Mouse (Mus musculus) C2C12 (cell line): ENCODE measurements at regions not wholly inside any gene's neighbourhood (a gene's known extent, or its start where the extent isn't known, plus 50 kb on each side); places are given as distances from the start of the nearest gene placed in this dataset.

Experiments
- H3K27me3 ChIP-seq: one replicate; pipeline ENCODE4 v1.6.1; 2011; ENCODE audit not compliant: control insufficient read depth, insufficient read depth, insufficient read length
- H3K36me3 ChIP-seq: one replicate; pipeline ENCODE4 v1.6.1; 2011; ENCODE audit not compliant: control insufficient read depth, insufficient read depth
- H3K4me3 ChIP-seq: one replicate; pipeline ENCODE4 v1.5.1; 2011; ENCODE audit warnings: mild to moderate bottlenecking, control low read depth; ENCODE audit not compliant: poor library complexity, insufficient read depth, severe bottlenecking
- H3K79me2 ChIP-seq: one replicate; pipeline ENCODE4 v1.6.1; 2011; ENCODE audit not compliant: control insufficient read depth, insufficient read depth
- H3K79me3 ChIP-seq: one replicate; pipeline ENCODE4 v1.6.1; 2011; ENCODE audit warnings: low read depth, control low read depth
- H3ac ChIP-seq: one replicate; pipeline ENCODE3; 2011; ENCODE audit warnings: low read depth; ENCODE audit not compliant: control insufficient read depth, insufficient read length
- CEBPB ChIP-seq: IDR thresholded peaks from one replicate; pipeline ENCODE4 v1.6.1; 2011; ENCODE audit warnings: low read depth, mild to moderate bottlenecking, control low read depth, moderate library complexity
- CTCF ChIP-seq: IDR thresholded peaks from one replicate; pipeline ENCODE4 v1.5.1; 2011; ENCODE audit not compliant: control insufficient read depth, insufficient read depth, insufficient read length
- FOSL1 ChIP-seq: IDR thresholded peaks from one replicate; pipeline ENCODE4 v1.8.0; 2011; ENCODE audit warnings: mild to moderate bottlenecking, low read length; ENCODE audit not compliant: poor library complexity, insufficient read depth, severe bottlenecking
- MAX ChIP-seq: IDR thresholded peaks from one replicate; pipeline ENCODE4 v1.6.1; 2011; ENCODE audit warnings: mild to moderate bottlenecking, control low read depth
- MYOD1 ChIP-seq: IDR thresholded peaks from one replicate; pipeline ENCODE4 v1.6.1; 2011; ENCODE audit warnings: low read depth; ENCODE audit not compliant: control insufficient read depth, insufficient read length
- MYOG ChIP-seq: IDR thresholded peaks from one replicate; pipeline ENCODE4 v1.6.1; 2011; ENCODE audit not compliant: control insufficient read depth, insufficient read length; ENCODE audit errors: extremely low read depth
- USF1 ChIP-seq: IDR thresholded peaks from one replicate; pipeline ENCODE4 v1.6.1; 2011; ENCODE audit warnings: low read depth, mild to moderate bottlenecking, control low read depth, moderate library complexity

DNA sequence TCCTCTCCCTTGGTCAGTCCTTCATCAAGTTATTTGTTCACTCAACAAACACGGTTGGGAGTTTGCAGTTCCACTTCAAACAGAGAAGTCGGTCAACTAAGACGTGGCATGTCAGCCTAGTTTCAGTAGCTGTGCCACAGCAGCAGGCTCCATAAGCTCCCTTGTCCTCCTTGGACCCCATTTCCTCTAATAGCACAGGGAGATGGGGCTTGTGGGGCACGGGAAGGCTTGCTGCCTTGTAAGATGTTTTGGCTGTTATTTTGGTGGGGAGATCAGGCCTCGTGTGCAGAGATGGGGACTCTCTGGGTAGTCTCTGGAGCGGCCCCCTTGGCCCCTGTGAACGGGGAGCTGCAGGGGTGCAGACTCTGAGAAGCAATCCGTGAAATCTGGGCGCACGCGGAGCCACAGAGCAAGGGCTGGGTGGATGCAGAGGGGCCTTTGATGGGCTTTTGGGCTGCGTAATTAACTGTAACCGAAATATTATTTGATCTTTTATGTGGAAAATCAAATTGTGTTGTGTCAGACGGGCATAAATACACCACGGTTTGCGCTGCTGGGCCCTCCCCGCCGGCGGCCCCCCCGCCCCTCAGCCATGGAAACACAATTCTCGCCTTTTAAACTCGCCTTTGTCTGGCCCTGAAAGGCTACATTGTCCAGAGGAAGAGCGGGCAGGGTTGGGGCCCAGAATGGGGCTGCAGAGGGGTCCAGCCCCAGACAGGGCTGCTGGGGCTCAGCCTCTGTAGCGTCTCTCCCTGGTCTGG, 137.6 kb downstream of the Mn1 start:
- no peaks in the 10 kb centered on the region for H3K79me3 ChIP-seq
- no peak overlapping the region for H3K4me3 ChIP-seq
- H3K36me3 ChIP-seq = no peaks in the 10 kb centered on the region
- no peaks in the 10 kb centered on the region for H3K79me2 ChIP-seq
- no peak for TF ChIP-seq CTCF
- no peak for TF ChIP-seq MYOG
- no peak for TF ChIP-seq CEBPB
- no peak for TF ChIP-seq MAX
- TF ChIP-seq MYOD1 = no peak
- TF ChIP-seq FOSL1 = no peak
- TF ChIP-seq USF1 = no peak
- no peak overlapping the region for H3ac ChIP-seq
- H3K27me3 ChIP-seq = peaks cover 1% of the 10 kb centered on the region

DNA sequence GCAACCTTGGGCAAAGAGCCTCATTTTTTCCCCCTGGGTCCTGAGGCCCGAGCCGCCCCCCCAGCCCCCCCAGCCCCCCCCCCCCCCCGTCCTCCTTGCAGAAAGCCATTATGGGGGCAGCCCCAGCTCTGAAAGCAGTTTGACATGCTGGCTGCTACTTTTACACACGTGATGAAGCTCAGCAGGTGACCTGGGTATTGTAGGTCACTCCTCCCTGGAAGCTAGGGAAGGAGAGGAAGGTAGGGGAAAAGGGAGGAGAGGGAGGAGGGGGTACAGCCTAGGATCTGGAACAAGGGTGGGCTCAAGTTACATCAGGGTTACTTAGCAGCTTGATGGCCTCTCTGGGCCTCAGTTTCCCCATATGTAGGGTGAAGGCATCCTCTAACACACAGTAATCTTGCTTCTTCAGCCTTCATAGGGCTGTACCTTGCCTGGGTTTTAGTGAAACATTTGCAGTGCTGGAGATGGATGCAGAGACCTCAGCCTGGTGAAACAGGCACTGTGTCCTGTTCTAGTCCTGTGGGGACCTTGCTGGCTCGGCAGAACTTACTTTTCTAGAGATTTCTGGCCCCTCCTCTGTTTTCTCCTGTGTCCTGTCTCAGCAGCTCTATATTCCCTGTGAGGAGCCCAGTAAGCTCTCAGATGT, 138.3 kb downstream of the Mn1 start:
- Histone ChIP-seq H3K36me3 (no peaks in the 10 kb centered on the region), H3ac (no peak overlapping the region), H3K79me3 (no peaks in the 10 kb centered on the region), H3K27me3 (no peaks in the 10 kb centered on the region), H3K4me3 (no peak overlapping the region), H3K79me2 (no peaks in the 10 kb centered on the region)
- TF ChIP-seq USF1 (no peak), MAX (no peak), FOSL1 (no peak), CEBPB (no peak), CTCF (no peak), MYOD1 (no peak), MYOG (no peak)

DNA sequence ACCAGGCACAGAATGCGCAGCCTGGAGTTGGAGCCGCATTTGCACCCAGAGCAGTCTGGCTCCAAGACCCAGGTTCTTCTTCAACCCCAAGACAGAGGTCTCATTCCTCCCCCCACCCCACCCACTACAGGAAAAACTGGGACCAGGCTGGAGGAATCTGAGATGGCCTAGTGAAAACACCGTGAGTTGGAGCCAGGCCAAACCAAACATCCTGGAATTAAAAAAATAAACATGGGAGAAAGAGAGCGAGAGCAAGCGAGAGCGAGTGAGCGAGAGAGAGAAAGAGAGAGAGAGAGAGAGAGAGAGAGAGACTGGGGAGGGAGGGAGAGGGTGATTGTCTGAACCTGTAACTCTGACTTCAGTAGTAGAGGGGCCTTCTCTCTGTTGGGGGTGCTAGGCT, 138.8 kb downstream of the Mn1 start:
- Histone ChIP-seq H3K79me2 (no peaks in the 10 kb centered on the region), H3K4me3 (no peak overlapping the region), H3K27me3 (peaks cover 3% of the 10 kb centered on the region), H3K36me3 (no peaks in the 10 kb centered on the region), H3K79me3 (no peaks in the 10 kb centered on the region), H3ac (no peak overlapping the region)
- TF ChIP-seq MYOD1 = no peak
- no peak for TF ChIP-seq FOSL1
- no peak for TF ChIP-seq USF1
- TF ChIP-seq MYOG = no peak
- no peak for TF ChIP-seq CTCF
- no peak for TF ChIP-seq CEBPB
- no peak for TF ChIP-seq MAX

DNA sequence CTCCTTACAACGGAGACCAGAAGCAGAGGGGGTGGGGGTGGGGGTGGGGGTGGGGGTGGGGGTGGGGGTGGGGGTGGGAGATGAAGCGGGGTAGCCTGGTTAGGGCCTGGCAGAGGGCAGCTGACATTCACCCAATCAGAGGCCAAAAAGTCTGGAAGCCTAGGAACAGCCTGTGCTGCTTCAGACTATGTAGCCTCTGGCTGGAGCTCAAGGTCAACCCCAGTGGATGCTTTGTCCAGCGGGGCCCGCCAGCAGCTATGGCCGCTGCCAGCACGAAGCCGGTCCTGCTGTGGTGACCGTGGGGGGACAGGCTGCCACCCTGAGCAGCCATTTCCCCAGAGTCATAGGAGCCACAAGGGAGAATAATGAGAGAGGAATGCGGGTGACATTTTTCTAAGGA, 143.3 kb downstream of the Mn1 start:
- Histone ChIP-seq H3K4me3 (no peak overlapping the region), H3K36me3 (no peaks in the 10 kb centered on the region), H3ac (no peak overlapping the region), H3K79me2 (no peaks in the 10 kb centered on the region), H3K27me3 (peaks cover 11% of the 10 kb centered on the region), H3K79me3 (no peaks in the 10 kb centered on the region)
- TF ChIP-seq FOSL1 (no peak), CTCF (no peak), USF1 (no peak), MYOG (no peak), CEBPB (no peak), MAX (no peak), MYOD1 (no peak)

DNA sequence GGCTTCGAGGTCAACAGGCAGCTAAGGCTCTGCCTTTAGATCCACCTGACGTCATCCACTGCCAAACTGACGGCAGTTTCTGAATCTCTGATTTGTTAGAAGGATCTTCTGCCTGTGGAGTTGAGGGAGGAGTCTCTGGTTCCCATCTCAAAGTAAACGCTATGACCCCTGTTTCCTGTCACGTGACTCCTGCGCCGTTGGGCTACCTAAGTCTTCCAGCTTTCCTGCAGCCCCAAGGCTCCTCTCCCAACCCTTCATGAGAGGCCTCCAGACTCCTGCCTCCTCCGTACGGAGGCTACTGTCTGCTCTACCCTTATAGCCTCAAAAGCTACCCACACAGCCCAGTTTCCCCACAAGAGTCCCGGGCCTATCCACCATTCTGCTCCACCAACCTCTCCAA, 144.1 kb downstream of the Mn1 start:
- Histone ChIP-seq H3K27me3 (peaks cover 11% of the 10 kb centered on the region), H3K79me3 (no peaks in the 10 kb centered on the region), H3K79me2 (no peaks in the 10 kb centered on the region), H3K4me3 (no peak overlapping the region), H3ac (no peak overlapping the region), H3K36me3 (no peaks in the 10 kb centered on the region)
- TF ChIP-seq FOSL1 = no peak
- TF ChIP-seq CTCF = no peak
- no peak for TF ChIP-seq CEBPB
- no peak for TF ChIP-seq MYOG
- no peak for TF ChIP-seq USF1
- no peak for TF ChIP-seq MYOD1
- TF ChIP-seq MAX = no peak
